Mouse (Mus musculus): Measurements from ENCODE around the gene Dock4. TPM values are rescaled to one million over a fixed set of nuclear protein-coding genes. Genes with fewer than 3 reads are reported as not detected.

Gene Dock4
- polyA plus RNA-seq, 1 experiment from 2014 or later = 6.4 TPM

Other genes starting within 250 kb of the Dock4 start
- gene Lsmem1, start 246.5 kb upstream of the Dock4 start, polyA plus RNA-seq (2015; fragmentation: Nextera tagmentation; extraction: Ambion mirVana) = 31.2 and 36.4 TPM in 2 replicates
- 88.7 and 91.9 TPM in 2 replicates for gene Ifrd1, start 197.4 kb upstream of the Dock4 start, polyA plus RNA-seq (2015; fragmentation: Nextera tagmentation; extraction: Ambion mirVana)
- 28.0 and 28.4 TPM in 2 replicates for gene Zfp277, start 50 bp upstream of the Dock4 start, polyA plus RNA-seq (2015; fragmentation: Nextera tagmentation; extraction: Ambion mirVana)